Mouse (Mus musculus): ENCODE measurements around the gene Wnt5b. TPM values are rescaled to one million over a fixed set of nuclear protein-coding genes. Genes with fewer than 3 reads are reported as not detected.

The Wnt5b gene
- polyA plus RNA-seq (2017; shearing (Covaris generic)) = 2.3 TPM

GRCm38 (mm10) chr6:119543803-119544517 lies at the start of gene Wnt5b:
Wnt5b (minus strand) TSS chr6:119544347.

DNA sequence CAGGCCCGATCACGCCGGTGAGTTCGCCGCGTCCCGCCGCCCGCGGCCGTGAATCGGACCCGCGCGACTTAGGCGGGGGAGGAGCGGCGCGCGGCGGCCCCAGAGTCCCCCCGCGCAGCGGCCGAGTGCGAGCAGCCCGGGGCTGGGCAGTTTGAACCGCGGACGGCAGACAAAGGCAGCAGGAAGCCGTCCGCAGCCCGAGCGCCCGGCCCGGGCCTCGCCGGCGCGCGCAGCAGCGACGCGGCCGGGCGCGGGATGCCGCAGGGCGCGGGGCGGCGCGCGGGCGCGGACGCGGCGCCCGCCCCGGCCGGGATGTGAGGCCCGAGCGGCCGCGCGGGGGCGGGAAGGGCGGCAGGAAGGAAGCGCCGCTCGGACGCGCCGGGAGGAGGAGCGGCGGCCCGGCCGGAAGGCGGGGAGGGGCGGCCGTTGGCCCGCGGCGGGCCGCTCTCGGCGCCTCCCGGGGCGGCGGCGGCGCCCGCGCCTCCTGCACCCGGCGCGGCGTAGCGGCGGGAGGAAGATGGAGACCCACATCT lies 64.7 kb downstream of the Wnt5b start, which contains the start of gene Fbxl14:
TSS of gene Fbxl14 (plus strand) at position 326 of the 533 bp plus-strand sequence.

DNA sequence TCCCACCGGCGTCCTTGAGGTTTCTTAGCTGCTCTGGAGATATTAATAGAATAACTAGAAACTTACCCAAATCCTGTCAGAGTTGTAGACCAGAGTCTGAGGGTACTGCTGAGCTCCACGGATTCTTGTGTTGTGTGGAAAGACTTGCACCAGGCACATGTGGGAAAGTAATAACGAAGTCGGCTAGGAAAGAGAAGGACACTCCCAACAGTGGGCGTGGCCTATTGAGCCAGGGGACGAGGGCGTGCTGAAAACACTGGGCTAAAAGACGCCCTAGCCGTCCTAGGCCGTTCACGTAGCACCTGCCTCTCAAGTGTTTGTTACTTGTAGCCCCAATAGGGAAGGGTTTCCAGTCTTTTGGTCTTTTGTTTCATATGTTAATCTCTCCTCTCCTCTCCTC lies 126.8 kb downstream of the Wnt5b start, which contains the start of gene Adipor2:
TSS of gene Adipor2 (minus strand) at position 351 of the 400 bp plus-strand sequence.

Other genes starting within 250 kb of the Wnt5b start
- gene Lrtm2, start 213.6 kb downstream of the Wnt5b start, polyA plus RNA-seq (2017; shearing (Covaris generic)) = 0.16 TPM
- gene Adipor2, start 126.6 kb downstream of the Wnt5b start, polyA plus RNA-seq (2017; shearing (Covaris generic)) = 33.9 TPM
- 62.7 TPM for gene Fbxl14, start 64.7 kb downstream of the Wnt5b start, polyA plus RNA-seq (2017; shearing (Covaris generic))